Mouse (Mus musculus): ENCODE measurements around the gene Atg101. TPM values are rescaled to one million over a fixed set of nuclear protein-coding genes. Genes with fewer than 3 reads are reported as not detected.
A peak's percentile ranks its signal among the peaks of the same experiment; 100 is the strongest.

The Atg101 gene
- 10 to 100 TPM; 28.6 to 35.4 (median 31.8) TPM for total RNA-seq (2022)

DNA sequence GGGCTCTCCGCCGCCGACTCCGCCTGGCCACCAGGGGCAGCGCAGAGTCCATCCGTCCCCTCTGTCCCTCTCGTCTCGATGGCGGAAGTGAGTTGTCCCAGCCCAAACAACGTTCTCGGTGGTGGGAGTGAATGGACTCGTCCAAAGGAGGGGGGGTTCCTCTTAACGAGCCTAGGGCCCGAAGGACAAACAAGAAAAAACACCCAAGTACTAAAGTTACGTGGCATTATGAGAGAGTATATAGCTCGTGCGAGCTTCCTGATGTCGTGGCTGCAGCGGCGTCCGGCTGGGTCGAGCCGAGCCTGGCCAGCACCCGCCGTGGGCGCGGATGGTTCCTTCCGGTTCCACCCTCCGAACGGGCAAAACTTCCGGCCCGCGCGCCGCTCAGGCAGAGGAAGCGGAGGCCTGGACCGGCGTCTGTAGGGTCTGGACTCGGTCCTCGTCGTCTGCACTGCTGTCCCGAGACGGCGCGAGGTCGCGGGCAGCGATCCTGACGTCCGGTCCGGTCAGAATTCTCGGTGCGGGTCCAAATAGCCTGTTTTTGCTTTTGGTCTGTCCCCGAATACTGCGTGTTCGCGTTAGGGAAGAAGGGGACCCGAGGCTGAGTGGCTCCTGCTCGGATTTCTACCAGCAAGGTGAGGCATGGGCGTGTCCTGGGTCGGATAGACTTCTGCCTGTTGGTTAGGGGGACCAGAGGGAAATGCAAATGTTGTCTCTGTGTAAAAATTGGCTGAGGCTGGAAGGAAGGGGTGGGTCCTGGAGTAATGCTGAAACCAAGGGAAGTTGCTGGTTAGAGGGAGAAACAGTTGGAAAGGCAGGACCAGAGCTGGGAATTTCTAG is at the start of gene Atg101:
TSS of gene Atg101 (plus strand) at position 362 of the 840 bp plus-strand sequence.
- peak; percentile 80 to 82 for DNase-seq (ENCODE audit: low spot score in 2 of 2)

DNA sequence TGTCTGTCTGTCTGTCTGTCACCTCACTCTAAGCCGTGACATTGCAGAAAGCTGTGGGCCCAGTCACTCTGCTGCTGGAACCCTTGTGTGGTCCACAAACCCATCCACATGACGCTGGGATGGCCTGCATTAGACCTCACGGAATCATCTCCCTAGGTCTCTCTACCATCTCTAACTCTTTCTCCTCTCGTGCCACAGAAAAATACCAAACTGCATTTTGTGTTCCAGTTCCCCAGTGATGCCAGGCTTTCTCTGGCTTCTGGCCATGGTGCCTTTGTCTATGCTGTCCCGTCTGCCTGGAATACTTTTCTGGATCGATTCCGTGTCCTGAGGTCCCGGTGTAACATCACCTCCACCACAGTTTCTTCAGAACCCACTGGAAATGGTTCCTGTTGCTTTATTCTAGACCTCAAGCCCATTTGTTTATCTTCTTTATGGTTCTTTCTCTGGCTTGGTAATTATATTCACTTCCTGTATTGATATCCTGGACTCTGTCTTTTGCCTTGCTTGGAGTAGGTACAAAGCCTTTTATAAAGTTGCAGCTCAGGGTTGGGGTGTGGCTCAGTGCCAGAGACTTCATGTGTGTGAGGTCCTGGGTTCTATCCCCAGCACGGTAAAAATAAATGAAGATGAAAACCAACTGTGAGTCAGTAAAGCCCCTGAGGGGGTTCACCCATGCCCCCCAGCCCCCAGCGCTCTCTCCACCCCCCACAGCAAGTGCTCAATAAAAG is 49.3 kb upstream of the Atg101 start:
- no peak for DNase-seq (ENCODE audit: low spot score in 2 of 2)

DNA sequence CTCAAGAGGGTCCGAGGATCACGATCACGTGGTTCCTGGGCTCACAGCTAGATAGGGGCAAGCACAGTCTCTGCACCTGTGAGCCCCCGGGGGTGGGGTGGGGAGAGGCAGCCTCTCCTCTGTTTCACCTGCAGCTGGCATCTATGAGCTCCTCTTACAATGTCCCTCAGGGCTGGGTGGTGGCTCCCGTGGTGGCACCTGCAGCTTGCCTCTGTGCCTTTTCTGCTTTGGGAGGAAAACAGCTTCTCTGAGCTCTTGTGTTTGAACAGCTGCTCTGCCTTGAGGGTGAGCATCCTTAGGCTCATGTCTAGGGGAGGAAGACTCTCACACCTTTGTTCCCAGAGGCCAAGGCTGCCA is 48.8 kb upstream of the Atg101 start:
- no peak for DNase-seq (ENCODE audit: low spot score in 2 of 2)

DNA sequence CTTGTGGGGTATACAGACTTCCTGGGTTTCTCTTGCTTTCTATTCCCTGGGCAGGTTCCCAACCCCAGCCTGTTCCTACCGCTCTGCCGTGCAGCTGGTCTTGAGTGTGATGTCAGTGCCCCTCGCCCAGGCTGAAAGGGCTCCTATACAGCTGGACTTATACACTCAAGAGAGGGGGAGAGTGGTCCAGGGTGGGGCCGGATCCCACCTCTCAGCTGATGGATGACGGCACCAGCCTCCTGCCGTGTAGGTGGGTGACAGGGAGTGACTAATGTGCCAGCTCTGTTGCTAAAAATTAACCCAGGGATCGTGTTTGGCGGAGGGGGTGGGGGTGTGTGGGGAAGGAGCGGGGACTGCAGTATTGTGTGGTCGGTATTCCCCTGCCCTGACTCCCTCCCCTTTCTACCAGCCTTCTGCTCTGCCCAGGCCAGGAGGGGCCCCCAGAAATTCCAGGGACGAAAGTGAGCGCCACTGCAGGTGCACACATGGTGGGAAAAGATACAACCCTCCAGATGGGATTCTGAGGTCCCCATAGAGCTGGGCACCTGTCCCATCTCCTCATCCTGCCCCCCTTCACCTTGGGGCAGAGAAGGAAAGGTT is 48.2 kb upstream of the Atg101 start:
- no peak for DNase-seq (ENCODE audit: low spot score in 2 of 2)

DNA sequence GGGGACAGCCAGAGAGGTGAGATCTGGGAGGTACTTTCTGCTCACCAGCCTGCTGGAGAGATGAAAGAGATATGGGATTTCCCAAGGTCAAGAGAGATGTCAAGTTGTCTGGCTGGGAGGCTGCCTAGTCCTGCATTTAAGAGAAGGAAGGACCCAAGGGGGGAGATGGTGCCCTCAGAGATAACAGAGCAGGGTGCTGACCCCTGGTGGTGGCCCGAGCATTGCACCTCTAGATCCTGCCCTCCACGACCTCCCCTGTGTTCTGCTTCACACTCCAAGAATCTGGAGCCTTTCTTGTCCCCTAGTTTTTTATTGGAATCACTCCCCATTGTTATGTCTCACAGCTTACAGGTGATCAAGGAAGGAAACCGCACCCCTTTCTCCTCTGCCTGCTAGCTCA is 47.2 kb upstream of the Atg101 start:
- DNase-seq (ENCODE audit: low spot score in 2 of 2), result peak; percentile 73

DNA sequence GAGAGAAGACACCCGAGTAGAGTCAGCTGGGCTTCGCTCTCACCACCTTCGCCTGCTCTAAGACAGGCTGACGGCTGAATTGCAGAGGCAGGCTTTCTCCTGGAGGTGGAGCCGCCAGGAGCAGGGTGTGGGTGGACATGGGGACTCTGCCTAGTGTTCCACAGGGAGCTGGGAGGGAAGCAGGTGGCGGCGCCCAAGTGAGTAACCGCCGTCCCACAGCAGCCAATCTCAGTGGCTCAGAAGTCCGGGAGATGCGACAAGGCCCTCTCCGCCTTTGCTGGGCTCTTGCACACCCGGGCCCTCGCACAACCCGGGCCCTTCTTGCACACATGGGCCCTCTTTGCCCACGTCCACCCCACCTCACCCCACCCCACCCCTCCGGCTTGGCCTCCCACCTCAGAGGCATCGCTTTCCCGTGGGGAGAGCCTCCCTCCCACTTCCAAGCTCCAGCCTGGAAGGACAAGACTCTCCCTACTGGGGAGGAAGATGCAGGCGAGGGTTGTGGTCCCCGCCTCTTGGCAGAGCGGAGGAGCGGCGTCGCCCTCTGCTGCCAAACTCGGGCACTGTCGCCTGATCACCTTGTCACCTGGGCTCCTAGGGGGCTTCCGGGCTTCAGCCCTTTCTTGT is 45.1 kb upstream of the Atg101 start:
- DNase-seq (ENCODE audit: low spot score in 2 of 2), result peak in 1 of 2 experiments; percentile 57

DNA sequence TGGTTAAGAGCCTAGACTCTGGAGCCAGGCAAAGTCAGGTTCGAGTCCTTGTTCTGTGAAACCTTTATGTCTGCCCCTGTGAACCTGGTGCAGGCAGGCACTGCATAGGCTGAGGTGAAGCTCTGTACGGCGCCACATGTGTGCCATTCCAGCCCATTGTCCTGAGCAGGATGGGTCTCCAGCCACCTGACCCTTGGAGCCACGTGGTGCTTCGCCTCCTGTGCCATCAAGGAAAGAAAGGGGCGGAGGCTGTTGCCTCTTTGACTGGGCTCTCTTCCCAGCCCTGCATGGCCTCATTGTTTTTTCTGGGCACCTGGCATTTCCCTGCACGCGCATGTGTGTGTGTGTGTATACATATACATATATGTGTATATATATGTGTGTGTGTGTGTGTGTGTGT is 44.3 kb upstream of the Atg101 start:
- no peak for DNase-seq (ENCODE audit: low spot score in 2 of 2)

DNA sequence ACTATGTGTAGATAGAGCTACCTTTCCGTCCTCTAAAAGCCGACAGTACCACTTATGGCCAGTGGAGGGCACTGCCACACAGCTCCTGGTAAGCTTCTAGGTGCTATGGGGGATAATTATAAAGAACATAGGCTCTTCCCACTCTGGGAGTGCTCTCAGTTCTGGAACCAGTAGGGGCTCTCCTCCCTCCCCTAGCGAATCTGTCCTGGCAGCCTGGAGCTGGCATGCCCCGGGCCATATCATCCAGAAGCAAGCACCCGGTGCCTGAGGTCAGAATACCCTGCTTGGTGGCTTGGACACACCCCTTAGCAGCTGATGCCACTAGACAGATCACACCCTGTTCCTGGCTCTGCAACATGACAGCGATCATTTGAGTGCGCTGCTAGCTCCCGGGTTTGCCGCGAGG is 43.3 kb upstream of the Atg101 start:
- DNase-seq (ENCODE audit: low spot score in 2 of 2), result peak; percentile 88 to 91

DNA sequence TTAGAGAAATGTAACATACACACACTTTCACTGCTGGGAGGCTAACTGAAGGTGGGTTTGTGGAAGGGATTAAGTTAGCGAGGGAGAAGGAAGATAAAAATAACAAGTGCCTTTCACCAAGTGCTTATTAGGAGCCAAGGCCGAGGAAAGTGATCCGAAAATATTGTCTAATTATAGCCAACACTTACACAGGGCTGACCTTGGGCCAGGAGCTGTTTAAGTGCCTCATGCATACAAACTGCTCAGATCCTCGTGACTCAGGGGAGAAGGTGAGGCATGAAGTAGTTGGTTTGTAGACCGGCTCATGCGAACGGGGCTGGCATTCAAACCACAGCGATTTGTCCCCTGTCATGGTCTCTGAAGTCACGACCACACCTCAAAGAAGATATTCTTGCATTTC is 42.8 kb upstream of the Atg101 start:
- DNase-seq (ENCODE audit: low spot score in 2 of 2), result peak in 1 of 2 experiments; percentile 70

DNA sequence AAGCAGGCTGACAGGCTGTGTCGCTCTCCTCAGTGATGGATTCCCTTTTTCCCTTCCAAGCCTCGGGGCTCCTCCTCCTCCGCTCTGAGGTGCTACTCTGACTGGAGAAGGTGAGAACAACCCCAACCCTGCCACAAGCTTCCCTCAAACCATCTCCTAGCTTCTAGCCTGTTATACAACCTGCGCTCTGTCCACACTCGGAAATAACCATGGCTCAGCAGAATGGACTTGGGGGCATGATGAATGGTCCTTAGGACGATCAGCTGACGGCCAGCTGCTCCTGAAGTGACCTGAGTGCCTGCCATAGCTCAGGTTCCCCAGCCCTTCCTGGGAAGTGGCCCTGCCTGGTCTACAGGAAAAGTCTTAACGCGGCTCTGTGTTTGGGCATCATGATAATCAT is 42.2 kb upstream of the Atg101 start:
- DNase-seq (ENCODE audit: low spot score in 2 of 2), result peak; percentile 63 to 79

DNA sequence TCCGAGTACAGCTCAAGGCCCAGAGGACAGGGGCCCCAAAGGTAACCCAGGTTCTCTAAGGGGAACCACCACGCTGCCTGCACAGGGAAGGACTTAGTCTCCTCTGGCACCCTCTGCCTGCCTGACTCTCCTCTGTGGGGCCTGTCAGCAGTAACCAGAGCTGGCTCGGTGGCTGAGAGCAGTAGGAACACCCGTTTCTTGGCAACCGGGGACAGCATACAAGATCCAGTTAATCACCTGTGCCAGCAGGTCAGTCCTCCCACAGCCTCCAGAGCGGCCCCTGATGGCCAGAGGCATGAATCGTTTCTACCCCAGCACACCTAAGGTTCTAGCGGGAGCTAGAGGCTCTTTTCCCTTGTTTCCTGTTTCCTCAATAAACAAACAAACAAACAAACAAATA is 41.4 kb upstream of the Atg101 start:
- DNase-seq (ENCODE audit: low spot score in 2 of 2), result peak; percentile 72 to 88

DNA sequence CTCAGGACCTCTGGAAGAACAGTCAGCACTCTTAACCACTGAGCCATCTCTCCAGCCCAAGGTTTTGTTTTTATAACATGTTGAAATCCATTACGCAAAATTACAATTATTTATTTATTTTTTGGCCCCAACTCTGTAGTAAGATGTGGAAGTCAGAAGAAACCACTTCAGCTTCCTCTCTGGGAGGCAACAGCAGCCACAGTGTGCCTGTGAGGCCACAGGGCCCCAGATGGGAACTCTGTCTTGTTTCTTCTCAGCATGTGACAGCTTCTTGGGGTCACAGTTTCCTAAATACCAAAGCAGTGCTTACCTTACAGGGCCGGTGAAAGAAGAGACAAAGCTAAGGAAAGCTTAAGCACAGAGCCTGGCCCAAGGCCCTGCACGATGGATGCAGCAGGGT is 40.1 kb upstream of the Atg101 start:
- DNase-seq (ENCODE audit: low spot score in 2 of 2), result no peak

DNA sequence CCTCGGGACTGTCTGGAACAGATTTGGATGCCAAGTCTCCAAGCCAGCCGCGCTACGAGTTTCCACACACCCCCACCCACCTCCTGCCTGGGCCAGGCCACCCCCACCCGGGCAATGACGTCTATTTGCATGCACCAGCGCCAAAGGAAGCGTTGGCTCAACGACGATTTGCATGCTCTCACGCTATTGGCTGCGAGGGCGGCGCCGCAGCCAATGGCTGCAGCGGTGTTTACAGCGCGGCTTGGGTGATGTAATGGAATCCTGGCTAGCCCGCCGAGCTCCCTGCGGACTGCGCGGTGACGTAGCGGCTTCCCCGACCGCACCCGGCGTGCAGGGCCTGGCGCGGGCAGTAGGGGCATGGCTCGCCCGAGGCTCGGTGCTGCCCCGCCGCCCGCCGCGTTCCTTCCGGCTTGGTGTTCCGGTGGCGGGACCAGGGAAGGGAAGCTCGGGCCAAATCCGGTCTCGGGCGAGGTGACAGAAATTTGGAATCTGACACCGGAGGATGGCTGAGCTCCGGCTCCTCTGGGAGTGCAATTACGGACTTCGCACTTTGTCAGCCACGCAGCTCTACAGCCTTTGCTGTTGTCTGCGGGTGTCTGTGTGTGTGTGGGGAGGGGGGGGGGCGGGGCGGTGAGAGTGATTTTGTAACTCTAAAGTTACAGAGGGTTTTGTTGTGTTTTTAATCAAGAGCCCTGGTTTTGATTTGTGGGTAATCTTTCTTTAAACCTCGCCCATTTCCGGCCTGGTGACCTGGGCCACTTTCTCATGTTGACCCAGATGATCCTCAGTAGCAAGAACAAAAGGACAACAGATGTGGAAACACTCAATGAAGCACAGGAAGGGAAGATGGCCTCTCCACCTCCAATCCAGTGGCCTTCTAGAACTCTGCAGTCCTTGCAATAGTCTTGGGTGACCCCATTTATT is 37.6 kb upstream of the Atg101 start:
- peak; percentile 92 to 96 for DNase-seq (ENCODE audit: low spot score in 2 of 2)

DNA sequence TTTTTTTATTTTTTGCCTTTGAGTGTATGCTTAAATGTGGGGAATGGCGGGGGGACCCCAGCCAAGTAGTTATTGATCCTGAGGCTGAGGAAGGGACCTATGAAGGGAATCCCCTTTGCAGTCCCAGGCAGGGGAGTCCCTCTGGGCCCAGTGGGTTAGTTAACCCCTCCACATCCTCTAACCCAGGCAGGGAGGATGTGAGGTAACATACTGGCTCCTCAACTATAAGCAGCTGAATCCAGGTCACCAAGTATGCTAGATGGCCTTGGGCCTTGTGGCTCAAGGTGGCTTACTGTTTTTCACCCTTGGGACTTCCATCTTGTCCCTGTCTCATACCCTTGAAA is 36.9 kb upstream of the Atg101 start:
- no peak for DNase-seq (ENCODE audit: low spot score in 2 of 2)

DNA sequence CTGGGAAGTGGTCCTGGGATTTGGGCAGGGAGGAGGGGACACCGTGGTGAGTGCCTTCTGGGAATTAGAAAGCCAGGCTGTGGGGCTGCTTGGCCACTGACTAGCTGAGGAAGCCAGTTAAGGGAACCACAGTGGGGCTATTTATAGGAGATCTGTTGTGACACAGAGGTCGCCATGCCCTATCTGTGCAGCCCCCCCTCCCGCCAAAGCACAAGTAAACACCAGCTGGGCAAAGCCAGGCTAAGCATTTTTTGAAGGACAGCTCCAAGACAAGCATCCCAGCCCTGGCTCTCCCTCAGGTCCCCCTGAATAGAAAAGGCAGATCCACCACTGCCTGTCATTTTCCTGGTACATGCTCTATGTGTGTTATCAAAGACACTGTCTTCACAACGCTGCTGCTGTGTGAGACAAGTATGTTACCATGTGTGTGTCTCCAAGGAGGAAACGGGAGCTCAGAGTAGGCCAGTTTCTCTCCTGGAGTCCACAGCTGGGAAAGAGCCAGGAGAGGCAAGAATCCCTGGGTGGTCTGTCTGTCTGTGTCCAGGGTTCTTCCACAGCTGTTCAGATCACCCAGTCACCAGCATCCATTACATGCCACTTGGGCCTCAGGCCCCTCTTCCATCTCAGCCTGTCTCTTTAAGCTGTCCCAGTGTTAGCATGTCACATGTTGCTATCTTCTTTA is 35.9 kb upstream of the Atg101 start:
- DNase-seq (ENCODE audit: low spot score in 2 of 2), result peak in 1 of 2 experiments; percentile 74

DNA sequence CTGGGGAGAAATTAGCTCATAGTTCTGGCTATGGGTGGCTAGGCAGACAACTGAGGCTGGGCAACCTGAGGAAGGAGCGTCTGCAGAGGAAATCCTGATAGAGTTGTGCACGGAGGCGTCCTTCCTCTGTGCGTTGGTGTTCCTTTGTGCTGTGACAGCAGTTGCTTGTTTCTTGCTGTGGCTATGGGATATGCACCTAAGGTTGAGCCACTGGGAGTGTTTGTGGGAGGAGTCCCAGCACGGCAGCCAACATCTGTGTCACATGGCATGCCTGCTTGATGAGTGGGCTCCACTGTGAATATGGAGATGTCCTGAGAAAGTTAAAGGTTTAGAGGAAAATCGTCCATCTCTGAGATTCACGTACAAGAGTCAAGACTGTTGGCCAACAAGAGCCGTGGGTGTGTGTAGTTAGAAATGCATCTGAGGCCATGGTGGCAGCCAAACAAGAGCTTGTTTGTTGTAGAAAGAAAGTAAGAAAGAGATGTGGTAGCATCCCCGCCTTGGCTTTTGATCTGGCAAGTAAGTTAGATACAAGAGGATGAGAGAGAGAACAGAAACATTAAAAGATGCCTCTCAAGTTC is 33.8 kb upstream of the Atg101 start:
- no peak for DNase-seq (ENCODE audit: low spot score in 2 of 2)

DNA sequence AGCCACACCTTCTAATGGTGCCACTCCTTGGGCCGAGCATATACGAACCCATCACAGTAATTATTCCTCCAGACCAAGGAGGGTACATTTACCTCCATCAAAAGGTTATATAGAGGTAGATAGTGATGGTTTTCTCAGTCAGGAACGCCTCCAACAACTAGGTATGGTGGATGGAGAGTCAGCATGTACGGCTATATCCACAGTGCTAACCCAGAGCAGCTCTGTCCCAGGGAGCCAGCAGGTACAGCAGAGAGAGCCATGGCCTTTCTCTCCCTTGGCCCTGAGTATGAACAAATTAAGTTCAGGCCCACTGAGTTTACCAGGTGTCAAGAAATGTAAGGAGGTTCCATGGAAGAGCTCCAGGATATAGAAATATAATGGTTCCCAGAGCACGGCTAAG is 32.1 kb upstream of the Atg101 start:
- no peak for DNase-seq (ENCODE audit: low spot score in 2 of 2)

DNA sequence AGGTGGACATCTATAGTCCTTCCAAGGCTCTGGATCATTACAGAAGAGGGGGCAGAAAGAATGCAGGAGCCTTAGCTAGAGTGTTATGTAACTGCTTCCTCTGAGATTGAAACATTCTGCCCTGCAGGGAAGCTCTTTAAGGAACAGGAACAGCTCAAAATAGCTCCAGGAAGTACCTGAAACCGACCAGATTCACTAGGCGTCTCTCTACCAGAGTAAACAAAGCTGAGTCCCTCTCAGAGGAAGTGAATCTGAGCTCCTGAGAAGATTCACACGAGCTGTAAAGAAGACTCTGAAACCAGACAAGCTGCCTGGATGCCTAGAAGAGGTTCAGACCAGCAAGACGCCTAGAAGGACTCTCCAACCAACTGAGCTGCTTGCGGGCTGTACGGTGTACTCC is 31.5 kb upstream of the Atg101 start:
- DNase-seq (ENCODE audit: low spot score in 2 of 2), result no peak

DNA sequence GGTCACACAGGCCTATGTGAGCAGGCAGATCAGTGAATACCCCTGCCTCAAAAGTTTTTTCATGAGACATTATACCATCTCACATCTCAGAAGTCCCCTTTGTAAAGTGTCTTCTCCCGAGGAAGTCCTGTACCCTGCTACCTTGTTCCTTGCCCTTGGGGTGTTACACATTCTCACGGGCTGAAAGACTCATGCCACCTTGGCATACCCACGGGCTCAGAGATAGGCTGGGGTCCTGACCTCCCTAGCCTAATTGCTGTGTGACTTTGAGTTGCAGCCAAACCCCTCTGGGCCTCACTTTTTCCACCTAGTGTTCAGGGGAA is 30.5 kb upstream of the Atg101 start:
- DNase-seq (ENCODE audit: low spot score in 2 of 2), result no peak
